Mouse (Mus musculus) brain, embryonic 14.5 days (tissue): ENCODE measurements around the gene Dmrt3.

ENCODE experiments used
- CTCF ChIP-seq: fragments of 200-500 bp; IDR thresholded peaks from 2 replicates; pipeline ENCODE4 v1.5.1; 2012; ENCODE audit warnings: inconsistent platforms, mild to moderate bottlenecking, moderate library complexity, borderline replicate concordance; ENCODE audit not compliant: insufficient read depth, insufficient read length; ENCODE audit errors: extremely low read depth
- POLR2A ChIP-seq: fragments of 200-500 bp; IDR thresholded peaks from 2 replicates; pipeline ENCODE4 v1.6.1; 2012; ENCODE audit warnings: mild to moderate bottlenecking, inconsistent platforms, borderline replicate concordance; ENCODE audit not compliant: poor library complexity, insufficient read depth, insufficient read length, severe bottlenecking; ENCODE audit errors: extremely low read depth

DNA sequence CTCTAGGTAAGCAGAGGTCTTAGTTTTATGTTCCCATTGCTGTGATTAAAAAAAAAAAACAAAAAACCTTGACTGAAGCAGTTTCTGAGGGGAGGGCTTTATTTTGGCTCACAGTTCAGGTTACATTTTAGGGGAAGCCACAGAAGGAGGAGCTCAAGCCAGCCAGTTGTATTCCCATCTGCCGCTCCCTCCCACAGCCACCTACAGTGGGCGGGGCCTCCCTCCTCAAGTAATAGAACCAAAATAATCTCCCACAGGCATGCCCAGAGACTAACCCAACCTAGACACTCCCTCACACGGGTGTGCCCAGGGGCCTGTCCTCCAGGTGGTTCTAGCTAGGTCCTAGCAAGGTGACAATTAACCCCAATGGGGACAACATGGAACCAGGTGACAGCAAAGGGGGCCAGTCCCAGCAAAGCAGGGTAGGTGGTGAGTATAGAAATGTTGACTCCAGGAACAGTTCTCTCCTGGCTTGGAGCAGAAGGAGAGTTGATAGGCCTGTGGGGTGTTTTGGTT lies 12.3 kb upstream of the Dmrt3 start:
- TF ChIP-seq CTCF (no peak), POLR2A (no peak)
